Mouse (Mus musculus): ENCODE data around the gene Mob2. TPM values are rescaled to one million over a fixed set of nuclear protein-coding genes. Genes with fewer than 3 reads are reported as not detected.

The Mob2 gene
- polyA plus RNA-seq, 1 experiment from 2014 or later: 42.7 TPM

- no peak overlapping the region for H3K27ac ChIP-seq (ENCODE audit: poor library complexity, severe bottlenecking)
Measured at GRCm38 (mm10) chr7:142020827-142021226, 40.0 kb downstream of the Mob2 start.

GRCm38 (mm10) chr7:142019699-142020098 lies 41.2 kb downstream of the Mob2 start:
- Histone ChIP-seq H3K27ac (ENCODE audit: poor library complexity, severe bottlenecking) (no peak overlapping the region), H3K27me3 (replicated peaks) (no peaks in the 10 kb centered on the region), H3K36me3 (peaks cover 9% of the 10 kb centered on the region; the same call in 1 of the 2 replicates), H3K9ac (no peak overlapping the region), H3K9me3 (replicated peaks) (no peaks in the 10 kb centered on the region), H3K4me1 (replicated peaks) (peaks cover 27% of the 10 kb centered on the region), H3K4me3 (no peak overlapping the region), H3K4me2 (no peak overlapping the region)
- ATAC-seq (ENCODE audit: insufficient number of reproducible peaks, low FRiP score): no peak
- 60% methylated on average over 2 of the region's 2 CpGs for WGBS

More at GRCm38 (mm10) chr7:142020827-142021226, 40.0 kb downstream of the Mob2 start:
- no peak overlapping the region for H3K4me2 ChIP-seq
- WGBS: 72% methylated on average over 3 of the region's 3 CpGs
- no peak for ATAC-seq (ENCODE audit: insufficient number of reproducible peaks, low FRiP score)
- H3K9ac ChIP-seq: no peak overlapping the region
- no peaks in the 10 kb centered on the region for H3K9me3 ChIP-seq (replicated peaks)
- H3K4me3 ChIP-seq: no peak overlapping the region
- peaks cover 38% of the 10 kb centered on the region for H3K4me1 ChIP-seq (replicated peaks)
- no peaks in the 10 kb centered on the region for H3K27me3 ChIP-seq (replicated peaks)
- H3K36me3 ChIP-seq: peaks cover 4% of the 10 kb centered on the region; the same call in 1 of the 2 replicates

GRCm38 (mm10) chr7:142016562-142016961 lies 44.3 kb downstream of the Mob2 start:
- no peak overlapping the region for H3K9ac ChIP-seq
- peaks cover 26% of the 10 kb centered on the region for H3K36me3 ChIP-seq
- no peak for ATAC-seq (ENCODE audit: insufficient number of reproducible peaks, low FRiP score)
- H3K4me1 ChIP-seq (replicated peaks): peaks cover 23% of the 10 kb centered on the region
- H3K9me3 ChIP-seq (replicated peaks): no peaks in the 10 kb centered on the region
- H3K27me3 ChIP-seq (replicated peaks): no peaks in the 10 kb centered on the region
- H3K4me3 ChIP-seq: no peak overlapping the region
- no peak overlapping the region for H3K4me2 ChIP-seq
- WGBS: 61% methylated on average over 1 of the region's 1 CpGs
- no peak overlapping the region for H3K27ac ChIP-seq (ENCODE audit: poor library complexity, severe bottlenecking)

- no peak for ATAC-seq (ENCODE audit: insufficient number of reproducible peaks, low FRiP score)
- no peaks in the 10 kb centered on the region for H3K9me3 ChIP-seq (replicated peaks)
- no peaks in the 10 kb centered on the region for H3K27me3 ChIP-seq (replicated peaks)
- 80% methylated on average over 22 of the region's 22 CpGs for WGBS
- H3K36me3 ChIP-seq: peaks cover 11% of the 10 kb centered on the region; the same call in 1 of the 2 replicates
- no peak overlapping the region for H3K27ac ChIP-seq (ENCODE audit: poor library complexity, severe bottlenecking)
- H3K4me2 ChIP-seq: no peak overlapping the region
- peaks cover 5% of the 10 kb centered on the region; the same call in 1 of the 2 replicates for H3K4me1 ChIP-seq (replicated peaks)
- no peak overlapping the region for H3K9ac ChIP-seq
- no peak overlapping the region for H3K4me3 ChIP-seq
Measured at GRCm38 (mm10) chr7:142001597-142002340, 59.1 kb downstream of the Mob2 start.

- no peak overlapping the region for H3K27ac ChIP-seq (ENCODE audit: poor library complexity, severe bottlenecking)
- H3K4me2 ChIP-seq: no peak overlapping the region
- no peaks in the 10 kb centered on the region for H3K9me3 ChIP-seq (replicated peaks)
- H3K4me1 ChIP-seq (replicated peaks): peaks cover 5% of the 10 kb centered on the region; the same call in 1 of the 2 replicates
- 92% methylated on average over 3 of the region's 3 CpGs for WGBS
- no peak overlapping the region for H3K4me3 ChIP-seq
- ATAC-seq (ENCODE audit: insufficient number of reproducible peaks, low FRiP score): no peak
- no peak overlapping the region for H3K9ac ChIP-seq
- peaks cover 11% of the 10 kb centered on the region; the same call in 1 of the 2 replicates for H3K36me3 ChIP-seq
- H3K27me3 ChIP-seq (replicated peaks): no peaks in the 10 kb centered on the region
Measured at GRCm38 (mm10) chr7:142000661-142001060, 60.2 kb downstream of the Mob2 start.

- ATAC-seq (ENCODE audit: insufficient number of reproducible peaks, low FRiP score): no peak
- no peaks in the 10 kb centered on the region for H3K4me1 ChIP-seq (replicated peaks)
- H3K9me3 ChIP-seq (replicated peaks): no peaks in the 10 kb centered on the region
- 77% methylated on average over 4 of the region's 4 CpGs for WGBS
- no peak overlapping the region for H3K4me3 ChIP-seq
- H3K27me3 ChIP-seq (replicated peaks): no peaks in the 10 kb centered on the region
- no peak overlapping the region for H3K4me2 ChIP-seq
- H3K27ac ChIP-seq (ENCODE audit: poor library complexity, severe bottlenecking): no peak overlapping the region
- H3K36me3 ChIP-seq: no peaks in the 10 kb centered on the region
- H3K9ac ChIP-seq: no peak overlapping the region
Measured at GRCm38 (mm10) chr7:141994121-141994520, 66.7 kb downstream of the Mob2 start.

GRCm38 (mm10) chr7:141991183-141991582 lies 69.7 kb downstream of the Mob2 start:
- no peak for ATAC-seq (ENCODE audit: insufficient number of reproducible peaks, low FRiP score)
- 72% methylated on average over 2 of the region's 2 CpGs for WGBS
- H3K9me3 ChIP-seq (replicated peaks): no peaks in the 10 kb centered on the region
- H3K4me1 ChIP-seq (replicated peaks): no peaks in the 10 kb centered on the region
- H3K27me3 ChIP-seq (replicated peaks): 0 out of 2 replicates have a peak, but pooled peaks cover 4% of the 10 kb centered on the region
- no peak overlapping the region for H3K9ac ChIP-seq
- no peak overlapping the region for H3K4me2 ChIP-seq
- no peaks in the 10 kb centered on the region for H3K36me3 ChIP-seq
- no peak overlapping the region for H3K4me3 ChIP-seq
- no peak overlapping the region for H3K27ac ChIP-seq (ENCODE audit: poor library complexity, severe bottlenecking)

GRCm38 (mm10) chr7:141988314-141988806 lies 72.5 kb downstream of the Mob2 start:
- H3K36me3 ChIP-seq: no peaks in the 10 kb centered on the region
- WGBS: 83% methylated on average over 7 of the region's 7 CpGs
- no peak overlapping the region for H3K4me2 ChIP-seq
- no peak overlapping the region for H3K27ac ChIP-seq (ENCODE audit: poor library complexity, severe bottlenecking)
- no peaks in the 10 kb centered on the region for H3K4me1 ChIP-seq (replicated peaks)
- 0 out of 2 replicates have a peak, but pooled peaks cover 4% of the 10 kb centered on the region for H3K27me3 ChIP-seq (replicated peaks)
- no peak for ATAC-seq (ENCODE audit: insufficient number of reproducible peaks, low FRiP score)
- H3K9ac ChIP-seq: no peak overlapping the region
- H3K4me3 ChIP-seq: no peak overlapping the region
- no peaks in the 10 kb centered on the region for H3K9me3 ChIP-seq (replicated peaks)

GRCm38 (mm10) chr7:141981237-141981636 lies 79.6 kb downstream of the Mob2 start:
- Histone ChIP-seq H3K4me2 (no peak overlapping the region), H3K4me1 (replicated peaks) (no peaks in the 10 kb centered on the region), H3K27ac (ENCODE audit: poor library complexity, severe bottlenecking) (no peak overlapping the region), H3K27me3 (replicated peaks) (no peaks in the 10 kb centered on the region; the same call in 1 of the 2 replicates), H3K4me3 (no peak overlapping the region), H3K9ac (no peak overlapping the region), H3K9me3 (replicated peaks) (no peaks in the 10 kb centered on the region), H3K36me3 (no peaks in the 10 kb centered on the region)
- 79% methylated on average over 7 of the region's 7 CpGs for WGBS
- no peak for ATAC-seq (ENCODE audit: insufficient number of reproducible peaks, low FRiP score)

- Histone ChIP-seq H3K9me3 (replicated peaks) (no peaks in the 10 kb centered on the region), H3K36me3 (no peaks in the 10 kb centered on the region), H3K4me1 (replicated peaks) (no peaks in the 10 kb centered on the region), H3K4me2 (no peak overlapping the region), H3K27me3 (replicated peaks) (no peaks in the 10 kb centered on the region; the same call in 1 of the 2 replicates), H3K27ac (ENCODE audit: poor library complexity, severe bottlenecking) (no peak overlapping the region), H3K9ac (no peak overlapping the region), H3K4me3 (no peak overlapping the region)
- WGBS: 84% methylated on average over 4 of the region's 4 CpGs
- no peak for ATAC-seq (ENCODE audit: insufficient number of reproducible peaks, low FRiP score)
Measured at GRCm38 (mm10) chr7:141979247-141979646, 81.6 kb downstream of the Mob2 start.

GRCm38 (mm10) chr7:141978003-141978402 lies 82.9 kb downstream of the Mob2 start:
- no peak overlapping the region for H3K4me2 ChIP-seq
- WGBS: 78% methylated on average over 6 of the region's 6 CpGs
- H3K9me3 ChIP-seq (replicated peaks): no peaks in the 10 kb centered on the region
- no peak overlapping the region for H3K9ac ChIP-seq
- no peak overlapping the region for H3K27ac ChIP-seq (ENCODE audit: poor library complexity, severe bottlenecking)
- no peaks in the 10 kb centered on the region for H3K36me3 ChIP-seq
- H3K4me3 ChIP-seq: no peak overlapping the region
- ATAC-seq (ENCODE audit: insufficient number of reproducible peaks, low FRiP score): no peak
- H3K4me1 ChIP-seq (replicated peaks): no peaks in the 10 kb centered on the region
- no peaks in the 10 kb centered on the region; the same call in 1 of the 2 replicates for H3K27me3 ChIP-seq (replicated peaks)
